Mouse (Mus musculus): Measurements from ENCODE around the gene Ilk.

GRCm38 (mm10) chr7:105726980-105727325 lies 9.4 kb upstream of the Ilk start:
- TF ChIP-seq POLR2A (IDR thresholded peaks at IDR 0.05; ENCODE audit: control insufficient read depth, extremely low read depth, insufficient read depth, low read length, poor library complexity) (no peak), CTCF (IDR thresholded peaks at IDR 0.05; ENCODE audit: borderline replicate concordance, control insufficient read depth, extremely low read depth, insufficient read depth, low read length, poor library complexity) (no peak)
